Mouse (Mus musculus): ENCODE measurements around the gene Pla2g12a. TPM values are rescaled to one million over a fixed set of nuclear protein-coding genes. Genes with fewer than 3 reads are reported as not detected.

Gene Pla2g12a
- polyA plus RNA-seq, 1 experiment = 183 TPM

- no peak for DNase-seq (ENCODE audit: low read depth)
Observed at GRCm38 (mm10) chr3:129898886-129899285, 20.5 kb downstream of the Pla2g12a start.

GRCm38 (mm10) chr3:129901271-129901809 is 22.9 kb downstream of the Pla2g12a start, which contains the start of gene Casp6:
TSS of gene Casp6 (plus strand) at chr3:129901425.
- no peak for DNase-seq (ENCODE audit: low read depth)

GRCm38 (mm10) chr3:129903369-129903768 is 25.0 kb downstream of the Pla2g12a start:
- DNase-seq (ENCODE audit: low read depth) = no peak

- DNase-seq (ENCODE audit: low read depth) = no peak
Observed at GRCm38 (mm10) chr3:129903866-129904265, 25.5 kb downstream of the Pla2g12a start.

- DNase-seq (ENCODE audit: low read depth) = no peak
Observed at GRCm38 (mm10) chr3:129904381-129905132, 26.2 kb downstream of the Pla2g12a start.

- no peak for DNase-seq (ENCODE audit: low read depth)
Observed at GRCm38 (mm10) chr3:129912025-129912424, 33.6 kb downstream of the Pla2g12a start.

- no peak for DNase-seq (ENCODE audit: low read depth)
Observed at GRCm38 (mm10) chr3:129913241-129913640, 34.8 kb downstream of the Pla2g12a start.

- DNase-seq (ENCODE audit: low read depth) = no peak
Observed at GRCm38 (mm10) chr3:129917424-129917823, 39.0 kb downstream of the Pla2g12a start.

- no peak for DNase-seq (ENCODE audit: low read depth)
Observed at GRCm38 (mm10) chr3:129918434-129918833, 40.0 kb downstream of the Pla2g12a start.

- DNase-seq (ENCODE audit: low read depth) = no peak
Observed at GRCm38 (mm10) chr3:129923581-129923980, 45.2 kb downstream of the Pla2g12a start.

- DNase-seq (ENCODE audit: low read depth) = no peak
Observed at GRCm38 (mm10) chr3:129925861-129926260, 47.5 kb downstream of the Pla2g12a start.

- DNase-seq (ENCODE audit: low read depth) = no peak
Observed at GRCm38 (mm10) chr3:129930213-129930778, 51.9 kb downstream of the Pla2g12a start.

GRCm38 (mm10) chr3:129932443-129932842 is 54.0 kb downstream of the Pla2g12a start:
- DNase-seq (ENCODE audit: low read depth) = no peak

GRCm38 (mm10) chr3:129936561-129936960 is 58.2 kb downstream of the Pla2g12a start:
- peak; percentile 37 for DNase-seq (ENCODE audit: low read depth)

- DNase-seq (ENCODE audit: low read depth) = no peak
Observed at GRCm38 (mm10) chr3:129937848-129938247, 59.4 kb downstream of the Pla2g12a start.

- DNase-seq (ENCODE audit: low read depth) = no peak
Observed at GRCm38 (mm10) chr3:129939058-129939457, 60.7 kb downstream of the Pla2g12a start.

- no peak for DNase-seq (ENCODE audit: low read depth)
Observed at GRCm38 (mm10) chr3:129940780-129941179, 62.4 kb downstream of the Pla2g12a start.

GRCm38 (mm10) chr3:129941291-129941690 is 62.9 kb downstream of the Pla2g12a start:
- DNase-seq (ENCODE audit: low read depth) = no peak

GRCm38 (mm10) chr3:129943813-129944212 is 65.4 kb downstream of the Pla2g12a start:
- no peak for DNase-seq (ENCODE audit: low read depth)
